Mouse (Mus musculus) embryonic facial prominence, embryonic 14.5 days (tissue): Measurements from ENCODE around the gene Trappc13. TPM values are rescaled to one million over a fixed set of nuclear protein-coding genes. Genes with fewer than 3 reads are reported as not detected.

ENCODE experiments used
- ATAC-seq: fragments of 200-750 bp; cut with Nextera tagmentation; 2 replicates; pipeline ENCODE4 v1.8.0; 2017; ENCODE audit warnings: low read depth, moderate number of reproducible peaks, moderate TSS enrichment
- DNase-seq: peaks from one replicate; pipeline ENCODE4 v3.0.0-alpha.2; 2015; ENCODE audit warnings: low spot score
- H3K27ac ChIP-seq: fragments of 300-500 bp; sonication (generic); replicated peaks from 2 replicates; pipeline ENCODE4 v1.5.1; 2014; ENCODE audit warnings: low read depth, mild to moderate bottlenecking, low read length, moderate library complexity
- H3K27me3 ChIP-seq: fragments of 300-500 bp; sonication (generic); replicated peaks from 2 replicates; pipeline ENCODE4 v1.6.1; 2014; ENCODE audit warnings: low read length; ENCODE audit not compliant: control insufficient read depth, insufficient read depth
- H3K36me3 ChIP-seq: fragments of 300-500 bp; sonication (generic); 2 replicates; pipeline ENCODE4 v1.6.1; 2014; ENCODE audit warnings: low read length, mixed read lengths; ENCODE audit not compliant: control insufficient read depth, insufficient read depth
- H3K4me1 ChIP-seq: fragments of 300-500 bp; sonication (generic); 2 replicates; pipeline ENCODE4 v1.6.1; 2014; ENCODE audit warnings: antibody characterized with exemption, low read length; ENCODE audit not compliant: control insufficient read depth, insufficient read depth
- H3K4me2 ChIP-seq: fragments of 300-500 bp; sonication (generic); 2 replicates; pipeline ENCODE4 v1.6.1; 2014; ENCODE audit warnings: low read depth, mild to moderate bottlenecking, low read length, moderate library complexity, mixed read lengths
- H3K4me3 ChIP-seq: fragments of 300-500 bp; sonication (generic); 2 replicates; pipeline ENCODE4 v1.5.1; 2014; ENCODE audit warnings: low read depth, mild to moderate bottlenecking, low read length
- H3K9ac ChIP-seq: fragments of 300-500 bp; sonication (generic); 2 replicates; pipeline ENCODE4 v1.6.1; 2014; ENCODE audit warnings: low read depth, mild to moderate bottlenecking, low read length, moderate library complexity, mixed read lengths
- H3K9me3 ChIP-seq: fragments of 300-500 bp; sonication (generic); 2 replicates; pipeline ENCODE4 v1.6.1; 2016; ENCODE audit warnings: low read length; ENCODE audit not compliant: control insufficient read depth
- WGBS: fragments of 180-500 bp; shearing (Covaris S2); extraction: QIAGEN DNeasy Blood & Tissue Kit; methylation state at CpG from one replicate; pipeline ENCODE4 v1.1.7; 2014; 5-methylcytosine and 5-hydroxymethylcytosine counted together
- polyA plus RNA-seq: library from polyadenylated mRNA; unstranded; fragments of >200 nt; fragmentation: Nextera tagmentation; extraction: Ambion mirVana; gene quantifications from 2 replicates; pipeline ENCODE4 v1.2.1, GENCODE M21; 2014

The Trappc13 gene
- polyA plus RNA-seq, 1 experiment from 2014 or later, result 50.6 TPM

GRCm38 (mm10) chr13:104094531-104095385 lies 83.5 kb downstream of the Trappc13 start:
- peak; percentile 10 for DNase-seq
- Histone ChIP-seq H3K9me3 (no peaks in the 10 kb centered on the region), H3K27ac (no peak overlapping the region), H3K27me3 (no peaks in the 10 kb centered on the region), H3K4me1 (peaks cover 4% of the 10 kb centered on the region; the same call in 1 of the 2 replicates), H3K4me2 (no peak overlapping the region), H3K9ac (no peak overlapping the region), H3K36me3 (no peaks in the 10 kb centered on the region), H3K4me3 (no peak overlapping the region)
- 77% methylated on average over 10 of the region's 11 CpGs for WGBS
- ATAC-seq, result no peak

Other genes starting within 250 kb of the Trappc13 start
- 20.2 and 21.5 TPM in 2 replicates for gene Nln, start 68.9 kb downstream of the Trappc13 start, polyA plus RNA-seq
- gene Sgtb, start 68.7 kb downstream of the Trappc13 start, polyA plus RNA-seq, result 8.0 and 8.9 TPM in 2 replicates
- gene Trim23, start 328 bp upstream of the Trappc13 start, polyA plus RNA-seq, result 20.6 and 22.2 TPM in 2 replicates
- 52.3 and 53.4 TPM in 2 replicates for gene Cenpk, start 50.1 kb upstream of the Trappc13 start, polyA plus RNA-seq
- gene Ppwd1, start 50.4 kb upstream of the Trappc13 start, polyA plus RNA-seq, result 11.9 and 13.1 TPM in 2 replicates
- 3.1 and 4.5 TPM in 2 replicates for gene Adamts6, start 109.4 kb upstream of the Trappc13 start, polyA plus RNA-seq